Mouse (Mus musculus): ENCODE data around the gene Trip4.

The Trip4 gene

GRCm38 (mm10) chr9:65908394-65909300, at the start of gene Trip4, which contains the start of gene Csnk1g1:
TSS of gene Trip4 (minus strand) at chr9:65908794.
TSS of gene Csnk1g1 (plus strand) at chr9:65908924.
- peak; percentile 97 for DNase-seq (ENCODE audit: low spot score)

- no peak for DNase-seq (ENCODE audit: low spot score)
Observed at GRCm38 (mm10) chr9:65951082-65951587, 42.5 kb upstream of the Trip4 start.

DNA sequence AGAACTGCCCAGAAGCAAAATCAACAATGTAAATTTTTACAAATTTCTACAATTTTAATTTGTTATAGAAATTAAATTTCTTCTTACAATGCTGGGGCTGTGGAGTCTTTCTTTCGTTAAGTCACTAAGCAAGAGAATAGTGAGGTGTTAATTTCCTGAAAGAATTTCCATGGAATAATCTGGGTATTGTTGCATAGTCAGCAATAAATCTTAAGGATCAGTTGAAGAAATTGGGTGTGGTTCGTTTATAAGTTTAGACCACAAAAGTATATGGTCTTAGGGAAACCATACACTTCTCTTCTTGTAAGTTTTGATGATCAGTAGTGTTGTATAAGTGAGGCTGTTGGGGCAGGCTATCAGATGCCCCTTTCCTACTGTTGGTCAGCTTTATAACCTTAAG, 29.0 kb upstream of the Trip4 start:
- no peak for DNase-seq (ENCODE audit: low spot score)

DNA sequence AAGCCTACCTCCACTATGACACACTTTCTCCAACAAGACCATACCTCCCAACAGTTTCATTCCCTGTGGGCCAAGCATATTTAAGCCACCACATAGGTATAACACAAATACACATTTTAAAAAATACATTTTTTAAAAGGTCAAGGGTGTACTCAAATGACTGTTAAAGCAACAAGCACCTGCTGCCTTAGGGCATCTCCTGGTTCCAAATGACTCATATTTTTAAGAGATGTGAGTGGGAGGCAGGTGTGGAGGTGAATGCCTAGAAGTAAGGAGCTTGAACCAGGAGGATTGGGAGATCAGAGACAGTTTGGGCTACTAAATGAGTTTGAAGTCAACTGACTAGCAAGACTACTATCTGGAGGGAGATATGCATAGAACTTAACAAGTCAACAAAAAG, 21.2 kb upstream of the Trip4 start:
- no peak for DNase-seq (ENCODE audit: low spot score)

DNA sequence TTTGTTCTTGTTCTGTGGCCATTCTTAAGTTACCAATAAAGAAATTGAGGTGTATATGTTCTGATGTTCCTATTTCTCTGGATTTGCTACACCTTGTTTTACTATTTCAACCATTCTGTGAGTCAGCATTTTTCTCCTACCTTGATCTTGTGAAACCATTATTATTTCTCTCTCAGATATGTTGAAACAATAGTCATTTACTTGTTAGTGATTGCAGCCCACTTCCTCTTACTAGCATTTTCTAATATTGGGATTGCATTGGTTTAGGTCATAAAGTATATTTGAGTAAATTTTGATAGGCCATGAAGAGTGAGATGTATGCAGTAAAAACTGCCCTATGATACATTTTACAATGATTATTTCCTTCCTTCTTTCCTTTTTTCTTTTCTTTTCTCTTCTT, 19.9 kb upstream of the Trip4 start:
- DNase-seq (ENCODE audit: low spot score) = no peak

DNA sequence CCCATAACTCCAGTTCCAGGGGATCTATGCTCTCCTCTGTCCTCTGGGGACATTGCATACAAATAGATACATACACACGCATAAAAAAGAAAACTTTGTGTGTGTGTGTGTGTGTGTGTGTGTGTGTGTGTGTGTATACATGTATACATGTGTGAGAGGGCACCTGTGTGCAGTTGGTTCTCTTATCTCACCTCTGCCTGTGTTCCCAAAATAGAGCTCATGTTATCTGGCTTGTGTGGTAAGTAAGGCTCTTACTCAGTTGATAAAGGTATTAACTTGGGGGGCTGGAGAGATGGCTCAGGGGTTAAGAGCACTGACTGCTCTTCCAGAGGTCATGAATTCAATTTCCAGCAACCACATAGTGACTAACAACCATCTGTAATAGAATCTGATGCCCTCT, 8.4 kb upstream of the Trip4 start:
- DNase-seq (ENCODE audit: low spot score) = no peak

DNA sequence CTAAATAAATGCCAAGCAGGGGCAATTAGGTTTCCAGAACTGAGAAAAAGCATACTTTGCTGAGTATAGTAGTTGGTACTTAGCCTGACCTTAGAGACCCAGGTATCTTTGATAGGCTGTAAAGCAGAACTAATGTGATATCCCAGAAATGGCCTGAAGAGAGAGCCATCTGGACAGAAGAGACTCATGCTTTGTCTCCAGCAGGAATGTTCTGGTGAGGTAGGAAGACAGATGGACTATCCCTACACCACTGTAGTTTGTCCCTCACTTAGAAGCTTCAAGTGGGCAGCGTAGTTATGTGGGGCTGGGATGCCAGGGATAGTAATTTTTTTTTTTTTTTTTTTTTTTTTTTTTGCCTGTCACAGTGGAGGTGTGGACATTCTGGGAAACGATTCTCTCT, 5.4 kb upstream of the Trip4 start:
- no peak for DNase-seq (ENCODE audit: low spot score)

GRCm38 (mm10) chr9:65909837-65910236, 1.2 kb upstream of the Trip4 start:
- DNase-seq (ENCODE audit: low spot score) = no peak

- peak; percentile 60 for DNase-seq (ENCODE audit: low spot score)
Observed at GRCm38 (mm10) chr9:65909301-65909801, 757 bp upstream of the Trip4 start.

DNA sequence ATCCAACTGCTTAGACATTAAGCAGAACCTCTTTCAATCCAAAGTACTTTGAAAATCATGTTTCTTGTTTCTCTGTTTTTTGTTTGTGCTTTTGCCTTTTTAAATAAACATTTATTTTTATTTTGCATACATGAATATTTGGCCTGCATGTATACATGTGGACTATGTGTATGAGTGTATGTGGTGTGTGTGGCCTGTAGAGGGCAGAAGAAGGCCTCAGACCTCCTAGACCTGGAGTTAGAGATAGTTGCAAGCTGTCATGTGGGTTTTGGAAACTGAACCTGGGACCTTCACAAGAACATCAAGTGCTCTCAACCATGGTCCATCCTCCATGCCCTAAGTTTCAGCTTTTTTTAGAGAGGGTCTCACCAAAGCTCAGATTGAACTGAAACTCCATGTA, 5.2 kb downstream of the Trip4 start:
- no peak for DNase-seq (ENCODE audit: low spot score)

DNA sequence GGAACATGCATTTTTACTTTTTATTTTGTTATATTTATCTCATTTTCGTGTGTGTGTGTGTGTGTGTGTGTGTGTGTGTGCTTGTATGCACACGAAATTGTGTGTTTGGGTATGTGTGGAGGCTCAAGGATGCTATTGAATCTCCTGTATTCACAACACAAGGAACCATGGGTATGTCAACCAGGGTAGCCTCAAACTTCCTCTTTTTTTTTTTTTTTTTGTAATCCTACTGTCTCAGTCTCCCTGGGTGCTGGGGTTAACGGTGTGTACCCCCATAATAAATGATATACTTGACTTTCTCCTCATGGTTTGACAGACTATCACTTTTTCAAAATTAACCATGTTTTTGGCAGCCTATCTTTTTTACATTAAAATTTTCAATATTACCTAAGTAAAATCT, 5.7 kb downstream of the Trip4 start:
- DNase-seq (ENCODE audit: low spot score) = no peak

DNA sequence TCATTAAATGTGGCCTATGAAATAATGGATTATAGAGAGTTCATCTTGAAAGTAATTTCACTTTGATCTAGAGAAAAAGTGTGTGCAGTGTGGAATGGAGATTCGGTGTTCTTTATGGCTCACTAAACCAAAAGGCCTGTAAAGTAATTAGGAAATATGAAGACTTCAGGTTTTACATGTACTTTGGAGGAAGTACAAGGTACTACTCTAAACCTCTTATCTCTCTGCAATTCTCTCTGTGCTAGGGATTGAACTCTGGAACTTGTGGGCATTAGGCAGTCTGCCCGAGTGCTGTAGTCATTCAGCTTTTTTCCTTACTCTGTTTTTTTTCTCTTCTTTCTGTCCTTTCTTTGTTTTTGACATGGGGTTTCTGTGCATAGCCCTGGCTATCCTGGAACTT, 11.6 kb downstream of the Trip4 start:
- no peak for DNase-seq (ENCODE audit: low spot score)

- DNase-seq (ENCODE audit: low spot score) = peak; percentile 30
Observed at GRCm38 (mm10) chr9:65891126-65891525, 17.5 kb downstream of the Trip4 start.

GRCm38 (mm10) chr9:65890143-65890628, 18.4 kb downstream of the Trip4 start, which contains the start of gene Pclaf:
TSS of gene Pclaf (plus strand) at chr9:65890237.
- peak; percentile 88 for DNase-seq (ENCODE audit: low spot score)

DNA sequence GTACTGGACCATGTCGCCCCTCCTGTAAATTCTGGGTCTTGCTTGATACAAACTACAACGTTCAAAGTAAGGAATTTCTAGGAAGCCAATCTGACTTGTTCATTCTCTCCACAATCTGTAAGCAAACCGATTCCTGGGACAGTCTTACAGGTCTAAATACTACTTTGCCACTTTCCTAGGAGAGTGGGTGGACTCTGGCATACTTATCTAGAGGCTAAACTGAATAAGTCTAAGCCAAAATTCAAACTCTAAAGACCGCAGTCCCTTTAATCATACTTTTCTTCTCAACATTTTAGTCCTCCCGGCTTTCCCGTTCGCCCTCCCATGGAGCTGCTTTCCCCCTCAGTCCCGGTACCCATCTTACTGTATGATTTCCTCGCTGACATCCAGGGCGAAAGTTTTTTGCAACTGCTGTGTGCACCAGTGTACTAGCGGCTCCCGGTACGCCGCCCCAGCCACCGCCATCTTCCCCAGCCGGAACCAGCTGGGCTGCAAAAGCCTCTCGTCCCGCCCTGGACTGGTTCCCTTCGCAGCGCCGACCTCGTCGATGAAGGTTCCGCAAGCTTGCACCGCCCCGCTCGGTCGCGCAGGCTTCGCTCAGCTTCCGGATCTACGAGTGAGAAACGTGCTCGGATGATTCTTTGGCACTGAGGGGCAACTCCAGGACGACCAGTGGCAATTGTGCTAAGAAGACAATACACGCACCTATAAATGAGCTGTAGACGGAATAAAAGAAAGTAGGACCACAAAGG, 23.9 kb downstream of the Trip4 start:
- DNase-seq (ENCODE audit: low spot score) = peak; percentile 91

- DNase-seq (ENCODE audit: low spot score) = no peak
Observed at GRCm38 (mm10) chr9:65859656-65860055, 48.9 kb downstream of the Trip4 start.

- DNase-seq (ENCODE audit: low spot score) = peak; percentile 73
Observed at GRCm38 (mm10) chr9:65850203-65850602, 58.4 kb downstream of the Trip4 start.

- DNase-seq (ENCODE audit: low spot score) = no peak
Observed at GRCm38 (mm10) chr9:65848154-65848553, 60.4 kb downstream of the Trip4 start.

- DNase-seq (ENCODE audit: low spot score) = no peak
Observed at GRCm38 (mm10) chr9:65844421-65845165, 64.0 kb downstream of the Trip4 start.

- DNase-seq (ENCODE audit: low spot score) = no peak
Observed at GRCm38 (mm10) chr9:65839841-65840240, 68.8 kb downstream of the Trip4 start.

GRCm38 (mm10) chr9:65836916-65837315, 71.7 kb downstream of the Trip4 start:
- DNase-seq (ENCODE audit: low spot score) = no peak

Data from retina, embryonic 14.5 days (tissue).